Mouse (Mus musculus) telencephalon, adult 2 months (tissue): ENCODE measurements around the gene Abt1.

Experiments
- DNase-seq: peaks from one replicate; pipeline ENCODE4 v3.0.0-alpha.2; 2011; ENCODE audit warnings: low read depth, low spot score

Abt1 gene

GRCm38 (mm10) chr13:23423286-23424051 lies at the start of gene Abt1:
Gene Abt1 (minus strand): TSS chr13:23423866.
- DNase-seq: peak; percentile 94

GRCm38 (mm10) chr13:23466911-23467310 lies 43.2 kb upstream of the Abt1 start:
- no peak for DNase-seq

GRCm38 (mm10) chr13:23466306-23466705 lies 42.6 kb upstream of the Abt1 start:
- no peak for DNase-seq

- no peak for DNase-seq
Measured at GRCm38 (mm10) chr13:23465600-23466109, 42.0 kb upstream of the Abt1 start, which contains the start of gene Btn1a1. Gene Btn1a1 (minus strand): TSS chr13:23465901.

- DNase-seq: no peak
Measured at GRCm38 (mm10) chr13:23464841-23465366, 41.2 kb upstream of the Abt1 start.

- DNase-seq: no peak
Measured at GRCm38 (mm10) chr13:23464224-23464637, 40.6 kb upstream of the Abt1 start.

DNA sequence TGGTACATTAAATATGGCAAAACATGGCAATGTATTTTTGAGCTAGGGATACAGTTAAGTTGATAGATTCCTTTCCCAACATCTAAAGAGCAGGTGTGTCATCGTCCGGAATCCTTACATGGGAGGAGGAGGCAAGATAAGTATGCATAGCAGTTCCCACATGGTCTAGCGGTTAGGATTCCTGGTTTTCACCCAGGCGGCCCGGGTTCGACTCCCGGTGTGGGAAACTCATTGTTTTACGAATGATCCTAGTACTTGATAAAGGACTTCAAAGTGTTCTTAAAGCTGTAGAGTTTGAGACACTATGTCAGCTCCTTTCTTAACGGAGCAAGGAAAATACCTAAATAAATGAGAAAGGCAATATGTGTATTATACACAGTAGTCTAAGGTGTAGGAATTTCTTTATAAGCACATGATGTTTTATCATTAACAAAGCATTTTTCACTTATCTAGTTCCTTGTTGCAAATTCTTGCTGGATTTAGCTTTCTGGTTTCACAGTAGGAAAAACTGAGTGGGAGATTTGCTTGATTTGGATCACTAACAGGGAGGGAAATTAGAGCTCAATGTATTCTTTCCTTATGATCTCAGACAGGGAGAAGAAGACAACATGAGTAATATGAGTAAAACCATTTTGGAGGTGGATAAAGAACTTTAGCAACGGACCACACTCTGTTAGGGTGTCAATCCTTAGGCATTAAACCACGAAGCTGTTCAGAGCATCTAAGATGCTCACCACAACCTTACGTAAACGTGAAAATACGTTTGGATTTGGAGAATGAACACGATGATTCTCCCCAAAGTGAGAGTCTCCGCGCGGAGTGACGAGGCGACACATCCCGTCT lies 39.9 kb upstream of the Abt1 start:
- DNase-seq: peak; percentile 50

DNA sequence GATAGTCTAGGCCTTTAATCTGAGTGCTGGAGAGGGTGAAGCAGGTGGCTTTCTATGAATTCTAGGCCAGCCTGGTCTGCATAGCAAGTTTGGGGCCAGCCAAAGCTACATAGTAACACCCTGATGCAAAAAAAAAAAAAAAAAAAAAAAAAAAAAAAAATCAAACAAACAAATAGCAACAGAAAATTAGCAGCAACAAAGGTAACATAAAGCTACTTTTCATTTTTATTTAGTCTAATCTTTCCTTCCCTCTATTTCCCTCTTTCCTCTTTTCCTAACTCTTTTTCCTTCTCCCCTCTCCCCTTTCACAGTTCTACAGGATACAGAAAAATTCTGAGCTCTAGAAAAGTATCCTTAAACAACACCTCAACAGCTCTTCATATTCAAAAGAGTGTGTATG lies 39.0 kb upstream of the Abt1 start:
- DNase-seq: no peak

DNA sequence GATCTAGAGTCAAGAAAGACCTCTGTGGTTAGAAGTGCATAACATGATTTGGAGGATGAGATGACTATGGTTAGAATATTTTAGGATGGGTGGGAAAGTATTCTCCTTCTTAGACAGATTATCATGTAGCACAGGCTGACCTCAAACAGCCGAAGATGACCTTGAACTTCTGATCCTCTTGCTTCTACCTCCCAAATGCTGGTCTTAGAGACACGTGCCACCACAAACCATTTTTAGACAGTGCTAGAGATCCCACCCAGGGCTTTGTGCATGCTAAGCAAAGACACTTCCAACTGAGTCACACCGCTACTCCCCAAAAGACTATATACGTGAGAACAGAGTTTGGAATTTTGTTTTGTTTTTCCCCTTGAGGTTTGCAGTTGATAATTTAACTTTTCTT lies 38.4 kb upstream of the Abt1 start:
- DNase-seq: no peak

DNA sequence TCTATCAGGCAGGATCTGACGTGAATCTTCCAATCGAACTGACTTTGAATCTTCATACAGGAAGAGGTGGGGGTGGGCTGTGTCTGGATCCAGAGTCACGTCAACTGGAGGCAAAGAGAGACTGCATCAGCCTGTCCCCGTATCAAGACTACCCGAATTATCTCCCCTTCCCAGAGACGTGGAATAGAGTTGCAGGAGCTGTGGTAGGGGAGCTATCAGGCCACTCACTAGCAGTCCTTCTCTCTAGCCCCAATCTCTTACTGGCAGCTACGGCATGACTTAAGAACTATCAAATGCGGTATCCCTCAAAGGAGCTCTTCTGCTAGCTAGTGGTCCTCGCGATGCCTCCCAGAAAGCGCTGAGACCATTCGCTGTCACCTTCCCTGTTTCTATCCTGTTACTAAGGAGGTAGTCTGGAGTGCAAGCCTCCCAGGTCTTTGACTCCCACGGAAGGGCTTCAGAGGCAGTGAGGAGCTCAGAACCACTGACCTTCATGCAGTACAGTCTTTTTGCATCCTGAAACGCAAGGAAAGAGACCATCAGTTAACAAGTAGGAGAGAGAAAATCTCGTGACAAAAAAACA lies 35.7 kb upstream of the Abt1 start:
- DNase-seq: no peak

DNA sequence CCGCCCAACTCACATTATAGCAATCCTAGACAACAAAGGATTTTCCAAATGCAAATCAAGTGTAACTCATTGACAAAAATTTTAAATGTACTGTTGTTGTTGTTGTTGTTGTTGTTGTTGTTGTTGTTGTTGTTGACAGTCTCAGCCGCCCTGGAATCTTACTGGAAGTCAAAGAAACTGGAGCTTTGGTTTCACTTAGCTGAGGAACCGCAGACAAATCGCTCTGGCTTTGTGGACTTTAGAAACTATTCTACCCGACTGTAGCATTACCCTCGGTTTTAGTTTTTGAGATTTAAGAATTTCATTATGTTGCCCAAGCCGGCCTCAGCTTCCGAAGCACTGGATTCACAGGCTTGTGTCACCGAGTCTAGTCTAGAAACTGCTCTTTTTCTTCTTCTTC lies 30.3 kb upstream of the Abt1 start:
- DNase-seq: no peak

DNA sequence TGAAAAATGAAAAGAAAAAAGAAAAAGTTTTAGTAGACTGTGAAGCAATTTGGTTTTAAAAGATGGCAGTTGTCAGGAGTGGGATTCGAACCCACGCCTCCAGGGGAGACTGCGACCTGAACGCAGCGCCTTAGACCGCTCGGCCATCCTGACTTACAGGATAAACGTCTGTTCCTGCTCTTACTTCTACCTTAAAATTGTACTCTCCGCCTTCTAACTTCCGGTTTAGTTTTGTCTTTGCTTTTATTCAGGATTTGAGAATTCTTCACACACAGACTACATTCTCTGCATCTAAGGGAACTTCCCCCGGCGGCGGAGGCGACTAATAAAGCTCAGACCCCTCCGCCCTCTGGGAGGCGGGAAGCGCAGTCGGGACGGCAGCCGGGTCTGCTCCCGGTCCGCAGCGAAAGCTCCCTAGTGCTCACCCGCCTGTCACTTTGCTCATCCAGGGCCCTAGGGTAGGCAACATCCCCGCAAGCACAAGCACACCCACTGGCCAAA lies 29.7 kb upstream of the Abt1 start:
- no peak for DNase-seq

GRCm38 (mm10) chr13:23450398-23450797 lies 26.7 kb upstream of the Abt1 start:
- no peak for DNase-seq

- no peak for DNase-seq
Measured at GRCm38 (mm10) chr13:23449235-23450095, 25.8 kb upstream of the Abt1 start.

DNA sequence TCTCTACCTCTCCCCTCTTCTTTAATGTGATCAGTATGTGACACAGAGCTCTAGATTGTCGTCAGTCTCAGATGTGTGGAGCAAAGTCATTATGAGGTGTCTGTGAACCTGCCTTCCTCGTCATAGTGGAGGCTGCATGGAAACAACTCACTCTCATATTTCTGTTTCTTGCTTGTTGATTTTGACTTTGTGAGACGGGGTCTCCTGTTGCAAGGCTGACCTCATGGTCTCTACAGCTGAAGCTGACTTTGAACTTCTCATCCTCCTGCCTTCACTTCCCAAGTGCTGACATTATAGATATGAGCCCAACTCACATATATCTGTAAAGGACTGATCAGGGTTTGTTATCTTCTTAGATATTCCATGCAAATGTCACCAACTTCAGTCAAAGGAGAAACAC lies 25.1 kb upstream of the Abt1 start:
- DNase-seq: no peak

GRCm38 (mm10) chr13:23446498-23446952 lies 22.9 kb upstream of the Abt1 start:
- peak; percentile 71 for DNase-seq

- peak; percentile 78 for DNase-seq
Measured at GRCm38 (mm10) chr13:23445561-23446320, 22.1 kb upstream of the Abt1 start.

GRCm38 (mm10) chr13:23445156-23445555 lies 21.5 kb upstream of the Abt1 start:
- no peak for DNase-seq

- DNase-seq: no peak
Measured at GRCm38 (mm10) chr13:23444451-23444850, 20.8 kb upstream of the Abt1 start.

- no peak for DNase-seq
Measured at GRCm38 (mm10) chr13:23439901-23440300, 16.2 kb upstream of the Abt1 start.
